In the genomic region with DNA sequence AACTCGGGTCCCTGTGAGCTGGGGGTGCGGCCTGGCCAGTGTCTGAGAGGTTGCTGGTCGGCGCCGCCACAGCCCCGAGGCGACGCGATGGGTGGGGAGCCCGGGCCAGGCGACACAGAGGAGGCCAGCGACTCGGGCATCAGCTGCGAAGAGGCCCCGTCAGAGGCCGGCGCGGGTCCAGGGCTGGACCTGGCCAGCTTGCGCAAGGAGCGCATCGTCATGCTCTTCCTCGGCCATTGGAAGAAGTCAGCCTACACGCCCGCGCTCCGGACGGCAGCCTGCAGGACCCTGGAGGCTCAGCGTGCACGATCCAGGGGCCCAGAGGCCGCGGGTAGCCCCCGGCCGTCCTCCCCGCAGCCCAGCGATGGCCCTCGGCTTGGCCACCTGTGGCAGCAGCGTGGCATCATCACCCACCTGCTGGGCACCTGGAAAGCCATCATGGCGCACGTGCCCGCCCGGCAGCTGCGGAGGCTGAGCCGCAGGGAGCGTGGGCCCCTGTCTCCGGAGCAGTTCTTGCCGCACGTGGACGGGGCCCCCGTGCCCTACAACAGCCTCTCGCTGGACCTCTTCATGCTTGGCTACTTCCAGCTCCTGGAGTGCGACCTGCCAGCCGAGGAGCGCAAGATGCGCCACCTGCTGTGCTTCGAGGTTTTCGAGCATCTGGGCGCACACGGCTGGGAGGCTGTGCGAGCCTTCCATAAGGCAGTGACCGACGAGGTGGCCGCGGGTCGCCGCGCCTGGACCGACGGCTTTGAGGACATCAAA, we compare ENCODE assay signal across 10 mouse cellular contexts. TPM values are rescaled to one million over a fixed set of nuclear protein-coding genes. Genes with fewer than 3 reads are reported as not detected.
DNase-seq lines count a peak whose midpoint lies in the region; ATAC-seq and TF ChIP-seq lines count a peak whose summit lies in the region.
"Had no signal": no experiment of that assay in that cellular context is flagged by ENCODE, and none has a peak within 500 bp of the region (broad histone marks: within the 10 kb centered on the region; RNA-seq: fewer than 3 reads in every experiment).

No protein-coding gene starts in this region.

- peaks cover 6% of the 10 kb centered on the region; the same call in 1 of the 2 replicates for H3K27me3 ChIP-seq in heart, adult 2 months (ENCODE audit: control insufficient read depth, insufficient read depth, low read length)
- H3K27me3 ChIP-seq in heart, embryonic 15.5 days: peaks cover 62% of the 10 kb centered on the region
- peaks cover 43% of the 10 kb centered on the region for H3K27me3 ChIP-seq in neural tube, embryonic 12.5 days (replicated peaks)

- ATAC-seq in heart, embryonic 15.5 days (replicated peaks; ENCODE audit: insufficient number of reproducible peaks, insufficient read depth, low FRiP score, low read depth): no peak
- no peak for ATAC-seq in neural tube, embryonic 12.5 days (ENCODE audit: low FRiP score, low read depth)

- peak overlapping the region; percentile 59 for H3K4me2 ChIP-seq in heart, embryonic 15.5 days
- peak overlapping the region; percentile 58 for H3K4me2 ChIP-seq in neural tube, embryonic 12.5 days (replicated peaks)

- DNase-seq in heart, adult 2 months: peak in 1 of 2 experiments; percentile 35
- DNase-seq in heart, adult 9 months (ENCODE audit: low spot score in 2 of 2): no peak
- peak; percentile 61 for DNase-seq in kidney, postnatal 14 days
- DNase-seq in ovary, adult 18-20 months (ENCODE audit: low spot score): no peak
- no peak for DNase-seq in gastrocnemius, adult 8-10 months (ENCODE audit: low spot score in 2 of 2)

- H3K9ac ChIP-seq in heart, adult 2 months (ENCODE audit: low read depth, low read length): no peak overlapping the region
- H3K9ac ChIP-seq in heart, embryonic 15.5 days: no peak overlapping the region
- no peak overlapping the region; the same call in 1 of the 2 replicates for H3K9ac ChIP-seq in neural tube, embryonic 12.5 days

- intact Hi-C loops in heart, adult 2 months (cut with DNase I): loop anchor here (5.0 kb wide), 1 partner anchor 137 kb away; no protein-coding TSS in a partner anchor

- no peak for TF ChIP-seq EP300 in heart, adult 2 months (IDR thresholded peaks at IDR 0.05; ENCODE audit: insufficient read depth, low read depth, low read length)

- H3K27ac ChIP-seq in heart, adult 2 months: no peak overlapping the region
- H3K27ac ChIP-seq in cortical plate, adult 2 months (ENCODE audit: insufficient read depth, low read length): no peak overlapping the region
- no peak overlapping the region for H3K27ac ChIP-seq in heart, embryonic 15.5 days
- H3K27ac ChIP-seq in neural tube, embryonic 12.5 days: no peak overlapping the region

- no peak overlapping the region for H3K4me3 ChIP-seq in heart, adult 2 months
- no peak overlapping the region for H3K4me3 ChIP-seq in cortical plate, adult 2 months (ENCODE audit: insufficient read depth, low read length)
- H3K4me3 ChIP-seq in heart, embryonic 15.5 days: peak overlapping the region; percentile 35
- H3K4me3 ChIP-seq in neural tube, embryonic 12.5 days: peak overlapping the region; percentile 19

- H3K79me2 ChIP-seq in heart, adult 2 months (replicated peaks; ENCODE audit: control insufficient read depth, insufficient read depth, low read length): no peaks in the 10 kb centered on the region

- no peaks in the 10 kb centered on the region for H3K36me3 ChIP-seq in heart, adult 2 months (ENCODE audit: control insufficient read depth, insufficient read depth, low read length)
- H3K36me3 ChIP-seq in heart, embryonic 15.5 days: no peaks in the 10 kb centered on the region
- no peaks in the 10 kb centered on the region for H3K36me3 ChIP-seq in neural tube, embryonic 12.5 days

- no peak for TF ChIP-seq POLR2A in heart, adult 2 months (IDR thresholded peaks at IDR 0.05; ENCODE audit: insufficient read depth, low read depth, low read length)
- TF ChIP-seq POLR2A in cortical plate, adult 2 months (IDR thresholded peaks at IDR 0.05; ENCODE audit: extremely low read depth, insufficient read depth, low read length): no peak

- peak; percentile 21 for TF ChIP-seq CTCF in heart, adult 2 months (IDR thresholded peaks at IDR 0.05)
- 0 out of 2 replicates have a peak, but pooled peaks have one; percentile 12 for TF ChIP-seq CTCF in cortical plate, adult 2 months (IDR thresholded peaks at IDR 0.05; ENCODE audit: extremely low read depth, insufficient read depth, low read length)

- no peaks in the 10 kb centered on the region for H3K4me1 ChIP-seq in heart, adult 2 months (ENCODE audit: control insufficient read depth, insufficient read depth, low read length)
- peaks cover 1% of the 10 kb centered on the region; the same call in 1 of the 2 replicates for H3K4me1 ChIP-seq in cortical plate, adult 2 months (ENCODE audit: control insufficient read depth, insufficient read depth, low read length)
- H3K4me1 ChIP-seq in heart, embryonic 15.5 days (replicated peaks): peaks cover 24% of the 10 kb centered on the region
- peaks cover 14% of the 10 kb centered on the region for H3K4me1 ChIP-seq in neural tube, embryonic 12.5 days

- no peaks in the 10 kb centered on the region for H3K9me3 ChIP-seq in heart, embryonic 15.5 days (replicated peaks)
- no peaks in the 10 kb centered on the region for H3K9me3 ChIP-seq in neural tube, embryonic 12.5 days

- 6% methylated on average over 68 of the region's 68 CpGs for WGBS in heart, adult 2 months
- 4% methylated on average over 68 of the region's 68 CpGs for WGBS in heart, embryonic 15.5 days
- 5% methylated on average over 68 of the region's 68 CpGs for WGBS in neural tube, embryonic 12.5 days

RNA-seq across cellular contexts. Expression of gene Klhl30, which starts 5.7 kb away (rescaled TPM):
- 10 to 100 TPM; 34.7 to 46.0 TPM for total RNA-seq in heart, adult 2 months (2021)
- polyA plus RNA-seq in heart, adult 2 months (2012; rRNA removed): 59.8 and 72.0 TPM in 2 replicates
- polyA plus RNA-seq in cortical plate, adult 2 months (2012; rRNA removed): 0.11 and 0.21 TPM in 2 replicates
- polyA plus RNA-seq in heart, embryonic 15.5 days (2015; fragmentation: Nextera tagmentation; extraction: Ambion mirVana): 47.7 and 50.5 TPM in 2 replicates
- 0.39 and 0.55 TPM in 2 replicates for polyA plus RNA-seq in neural tube, embryonic 12.5 days (2016; fragmentation: Nextera tagmentation; extraction: Ambion mirVana)
- total RNA-seq in gastrocnemius, adult 8-10 months (2022): 10 to 100 TPM; 56.3 to 72.6 (median 60.8) TPM
- total RNA-seq: MEL had no signal

RNA-seq across cellular contexts. Expression of gene Erfe, which starts 21.1 kb away (rescaled TPM):
- under 1 TPM in 1 of 2 experiments, not detected in 1; 0.09 TPM for total RNA-seq in heart, adult 2 months (2021)
- 0.29 TPM in 2 replicates for polyA plus RNA-seq in heart, adult 2 months (2012; rRNA removed)
- polyA plus RNA-seq in cortical plate, adult 2 months (2012; rRNA removed): 0.90 and 1.3 TPM in 2 replicates
- 0.78 and 1.5 TPM in 2 replicates for polyA plus RNA-seq in heart, embryonic 15.5 days (2015; fragmentation: Nextera tagmentation; extraction: Ambion mirVana)
- 0.19 and 0.33 TPM in 2 replicates for polyA plus RNA-seq in neural tube, embryonic 12.5 days (2016; fragmentation: Nextera tagmentation; extraction: Ambion mirVana)
- 1 to 10 TPM in 1 of 4 experiments, under 1 TPM in 2, not detected in 1; 0.32 to 2.1 (median 0.63) TPM for total RNA-seq in gastrocnemius, adult 8-10 months (2022)
- total RNA-seq: heart, postnatal 36 days had no signal

RNA-seq across cellular contexts. Expression of gene Espnl, which starts 23.2 kb away (rescaled TPM):
- not detected for total RNA-seq in heart, adult 2 months (2021)
- 0.06 TPM in 2 replicates for polyA plus RNA-seq in heart, adult 2 months (2012; rRNA removed)
- polyA plus RNA-seq in cortical plate, adult 2 months (2012; rRNA removed): 0.19 and 0.26 TPM in 2 replicates
- polyA plus RNA-seq in heart, embryonic 15.5 days (2015; fragmentation: Nextera tagmentation; extraction: Ambion mirVana): 0.03 and 0.08 TPM in 2 replicates
- polyA plus RNA-seq in neural tube, embryonic 12.5 days (2016; fragmentation: Nextera tagmentation; extraction: Ambion mirVana): 0.13 TPM in 2 replicates
- not detected for total RNA-seq in gastrocnemius, adult 8-10 months (2022)

RNA-seq across cellular contexts. Expression of gene Scly, which starts 47.0 kb away (rescaled TPM):
- total RNA-seq in heart, adult 2 months (2021): 10 to 100 TPM; 17.0 to 19.2 TPM
- polyA plus RNA-seq in heart, adult 2 months (2012; rRNA removed): 14.4 and 18.3 TPM in 2 replicates
- 18.4 and 20.6 TPM in 2 replicates for polyA plus RNA-seq in cortical plate, adult 2 months (2012; rRNA removed)
- 11.5 and 15.6 TPM in 2 replicates for polyA plus RNA-seq in heart, embryonic 15.5 days (2015; fragmentation: Nextera tagmentation; extraction: Ambion mirVana)
- polyA plus RNA-seq in neural tube, embryonic 12.5 days (2016; fragmentation: Nextera tagmentation; extraction: Ambion mirVana): 12.8 and 16.1 TPM in 2 replicates
- 1 to 10 TPM; 8.3 to 9.8 (median 9.1) TPM for total RNA-seq in gastrocnemius, adult 8-10 months (2022)

RNA-seq across cellular contexts. Expression of gene Ilkap, which starts 53.5 kb away (rescaled TPM):
- total RNA-seq in heart, adult 2 months (2021): 10 to 100 TPM; 47.3 to 49.0 TPM
- 36.6 and 43.6 TPM in 2 replicates for polyA plus RNA-seq in heart, adult 2 months (2012; rRNA removed)
- polyA plus RNA-seq in cortical plate, adult 2 months (2012; rRNA removed): 84.0 and 90.3 TPM in 2 replicates
- 96.7 and 110 TPM in 2 replicates for polyA plus RNA-seq in heart, embryonic 15.5 days (2015; fragmentation: Nextera tagmentation; extraction: Ambion mirVana)
- 148 and 153 TPM in 2 replicates for polyA plus RNA-seq in neural tube, embryonic 12.5 days (2016; fragmentation: Nextera tagmentation; extraction: Ambion mirVana)
- total RNA-seq in gastrocnemius, adult 8-10 months (2022): 10 to 100 TPM; 31.2 to 40.1 (median 34.0) TPM

Comparison
In these comparisons a context has a peak if more than half of its experiments do, and no peak if none do; other contexts are left out.
1. H3K4me3 ChIP-seq: peak in heart, embryonic 15.5 days (single experiment) and neural tube, embryonic 12.5 days (single experiment); none in heart, adult 2 months (single experiment) and cortical plate, adult 2 months (single experiment).
2. RNA of gene Klhl30, which starts 5.7 kb away (polyA plus RNA-seq): 59.8 to 72.0 TPM in heart, adult 2 months and 47.7 to 50.5 TPM in heart, embryonic 15.5 days; 0.39 to 0.55 TPM in neural tube, embryonic 12.5 days and 0.11 to 0.21 TPM in cortical plate, adult 2 months; every median in the first group is over 10 times any median in the second.